Mouse (Mus musculus) MEL-GATA-1-ER (cell line): Measurements from ENCODE around the gene Ppm1m.

Experiments used
- DNase-seq: peaks from one replicate; pipeline ENCODE4 v3.0.0-alpha.2; 2012; ENCODE audit warnings: low read depth; ENCODE audit errors: extremely low read depth

Ppm1m gene

GRCm38 (mm10) chr9:106220894-106221523, 21.5 kb upstream of the Ppm1m start:
- DNase-seq: no peak

- no peak for DNase-seq
Observed at GRCm38 (mm10) chr9:106216971-106217370, 17.4 kb upstream of the Ppm1m start.

- DNase-seq: no peak
Observed at GRCm38 (mm10) chr9:106215341-106216125, 16.0 kb upstream of the Ppm1m start.

- no peak for DNase-seq
Observed at GRCm38 (mm10) chr9:106212594-106212981, 13.0 kb upstream of the Ppm1m start.

GRCm38 (mm10) chr9:106211680-106212593, 12.4 kb upstream of the Ppm1m start:
- peak; percentile 46 for DNase-seq

GRCm38 (mm10) chr9:106210853-106211609, 11.5 kb upstream of the Ppm1m start:
- no peak for DNase-seq

- no peak for DNase-seq
Observed at GRCm38 (mm10) chr9:106209954-106210353, 10.4 kb upstream of the Ppm1m start.

- no peak for DNase-seq
Observed at GRCm38 (mm10) chr9:106208181-106208580, 8.6 kb upstream of the Ppm1m start.

GRCm38 (mm10) chr9:106206515-106206914, 7.0 kb upstream of the Ppm1m start:
- DNase-seq: no peak

GRCm38 (mm10) chr9:106205713-106206290, 6.3 kb upstream of the Ppm1m start:
- DNase-seq: no peak

GRCm38 (mm10) chr9:106203990-106204851, 4.7 kb upstream of the Ppm1m start:
- peak; percentile 66 for DNase-seq

GRCm38 (mm10) chr9:106202819-106203636, 3.5 kb upstream of the Ppm1m start, which contains the start of gene Twf2:
Twf2 (plus strand) TSS chr9:106203108.
- DNase-seq: peak; percentile 71

GRCm38 (mm10) chr9:106201895-106202294, 2.3 kb upstream of the Ppm1m start:
- no peak for DNase-seq

- peak; percentile 45 for DNase-seq
Observed at GRCm38 (mm10) chr9:106198962-106199458, 536 bp downstream of the Ppm1m start.

- DNase-seq: no peak
Observed at GRCm38 (mm10) chr9:106197732-106198131, 1.8 kb downstream of the Ppm1m start.

- no peak for DNase-seq
Observed at GRCm38 (mm10) chr9:106197081-106197713, 2.3 kb downstream of the Ppm1m start.

- no peak for DNase-seq
Observed at GRCm38 (mm10) chr9:106195693-106196092, 3.9 kb downstream of the Ppm1m start.
